Mouse (Mus musculus) 3134 (cell line): ENCODE data around the gene Dcst1.

Source experiments
- DNase-seq: peaks from one replicate; pipeline ENCODE4 v3.0.0-alpha.2; 2011; ENCODE audit warnings: low spot score; ENCODE audit not compliant: insufficient read length; ENCODE audit errors: extremely low read depth

The Dcst1 gene

GRCm38 (mm10) chr3:89365486-89366414, 697 bp upstream of the Dcst1 start:
- DNase-seq: no peak

GRCm38 (mm10) chr3:89364631-89365030, 422 bp downstream of the Dcst1 start:
- DNase-seq: no peak

GRCm38 (mm10) chr3:89361675-89362074, 3.4 kb downstream of the Dcst1 start, which contains the start of gene Dcst2:
Gene Dcst2 (plus strand): TSS chr3:89361975.
- DNase-seq: no peak

GRCm38 (mm10) chr3:89360237-89360636, 4.8 kb downstream of the Dcst1 start:
- DNase-seq: no peak

- DNase-seq: peak; percentile 67
Observed at GRCm38 (mm10) chr3:89359630-89360029, 5.4 kb downstream of the Dcst1 start.

GRCm38 (mm10) chr3:89356029-89356428, 9.0 kb downstream of the Dcst1 start:
- DNase-seq: no peak

GRCm38 (mm10) chr3:89355512-89355902, 9.5 kb downstream of the Dcst1 start:
- DNase-seq: no peak

GRCm38 (mm10) chr3:89354816-89355511, 10.1 kb downstream of the Dcst1 start:
- peak; percentile 68 for DNase-seq

GRCm38 (mm10) chr3:89351271-89351670, 13.8 kb downstream of the Dcst1 start:
- no peak for DNase-seq

GRCm38 (mm10) chr3:89349869-89350501, 15.1 kb downstream of the Dcst1 start, which contains the start of gene Adam15:
Gene Adam15 (minus strand): TSS chr3:89349996.
- peak; percentile 92 for DNase-seq

- peak; percentile 76 for DNase-seq
Observed at GRCm38 (mm10) chr3:89348911-89349868, 15.9 kb downstream of the Dcst1 start.

- DNase-seq: no peak
Observed at GRCm38 (mm10) chr3:89347916-89348315, 17.1 kb downstream of the Dcst1 start.

GRCm38 (mm10) chr3:89346815-89347540, 18.1 kb downstream of the Dcst1 start:
- no peak for DNase-seq

GRCm38 (mm10) chr3:89343279-89343678, 21.8 kb downstream of the Dcst1 start:
- DNase-seq: no peak

- no peak for DNase-seq
Observed at GRCm38 (mm10) chr3:89341794-89342193, 23.3 kb downstream of the Dcst1 start.

- DNase-seq: peak; percentile 51
Observed at GRCm38 (mm10) chr3:89340465-89340864, 24.6 kb downstream of the Dcst1 start.

GRCm38 (mm10) chr3:89339416-89339815, 25.6 kb downstream of the Dcst1 start:
- DNase-seq: peak; percentile 74

GRCm38 (mm10) chr3:89337721-89338578, 27.1 kb downstream of the Dcst1 start, which contains the start of gene Efna4:
Gene Efna4 (minus strand): TSS chr3:89338028.
- peak; percentile 94 for DNase-seq
